Mouse (Mus musculus) cerebellum, postnatal 36 days (tissue): ENCODE data around the gene Yod1.

Experiments
- DNase-seq, 2 experiments: peaks; one replicate each; pipeline ENCODE4 v3.0.0; 2021 to 2022; ENCODE audit warnings: mixed read lengths in 2 of 2

The Yod1 gene

GRCm38 (mm10) chr1:130732706-130733658 is 15.9 kb downstream of the Yod1 start:
- no peak for DNase-seq

- no peak for DNase-seq
These were observed 16.5 kb downstream of the Yod1 start for GRCm38 (mm10) chr1:130733671-130734070.

- no peak for DNase-seq
These were observed 17.3 kb downstream of the Yod1 start for GRCm38 (mm10) chr1:130734452-130734851.

GRCm38 (mm10) chr1:130734852-130735251 is 17.7 kb downstream of the Yod1 start:
- no peak for DNase-seq

GRCm38 (mm10) chr1:130737411-130737881 is 20.3 kb downstream of the Yod1 start:
- DNase-seq, result no peak

- DNase-seq, result no peak
These were observed 20.8 kb downstream of the Yod1 start for GRCm38 (mm10) chr1:130737916-130738315.

- no peak for DNase-seq
These were observed 21.5 kb downstream of the Yod1 start for GRCm38 (mm10) chr1:130738551-130739106.

- no peak for DNase-seq
These were observed 22.5 kb downstream of the Yod1 start for GRCm38 (mm10) chr1:130739636-130740035.

GRCm38 (mm10) chr1:130740227-130740648 is 23.1 kb downstream of the Yod1 start:
- peak; percentile 81 to 82 for DNase-seq

- DNase-seq, result no peak
These were observed 23.9 kb downstream of the Yod1 start for GRCm38 (mm10) chr1:130740781-130741720.

GRCm38 (mm10) chr1:130742201-130742600 is 25.1 kb downstream of the Yod1 start:
- no peak for DNase-seq

GRCm38 (mm10) chr1:130743775-130744174 is 26.6 kb downstream of the Yod1 start:
- no peak for DNase-seq

- DNase-seq, result no peak
These were observed 27.1 kb downstream of the Yod1 start for GRCm38 (mm10) chr1:130744217-130744616.

GRCm38 (mm10) chr1:130744961-130745360 is 27.8 kb downstream of the Yod1 start:
- no peak for DNase-seq

- no peak for DNase-seq
These were observed 28.5 kb downstream of the Yod1 start for GRCm38 (mm10) chr1:130745591-130745990.

GRCm38 (mm10) chr1:130746819-130747218 is 29.7 kb downstream of the Yod1 start:
- DNase-seq, result no peak

GRCm38 (mm10) chr1:130759689-130760088 is 42.6 kb downstream of the Yod1 start:
- no peak for DNase-seq

GRCm38 (mm10) chr1:130761597-130761996 is 44.5 kb downstream of the Yod1 start:
- DNase-seq, result no peak

GRCm38 (mm10) chr1:130762045-130762760 is 45.1 kb downstream of the Yod1 start:
- DNase-seq, result no peak

GRCm38 (mm10) chr1:130764027-130764461 is 46.9 kb downstream of the Yod1 start:
- no peak for DNase-seq

- DNase-seq, result no peak
These were observed 49.9 kb downstream of the Yod1 start for GRCm38 (mm10) chr1:130767066-130767465.

GRCm38 (mm10) chr1:130769925-130770324 is 52.8 kb downstream of the Yod1 start:
- no peak for DNase-seq
